Mouse (Mus musculus) activated CD4-positive, CD25-positive, alpha-beta regulatory T cell, adult 9 weeks (primary cell): ENCODE results near the gene Kdm1a. TPM values are rescaled to one million over a fixed set of nuclear protein-coding genes. Genes with fewer than 3 reads are reported as not detected.

Experiments used
- polyA plus RNA-seq: library from polyadenylated mRNA; unstranded; fragments of 100-300 nt; shearing (Covaris generic); gene quantifications from one replicate; pipeline ENCODE4 v1.2.1, GENCODE M21; 2017

The Kdm1a gene
- 7.2 TPM for polyA plus RNA-seq

GRCm38 (mm10) chr4:136602568-136602967 is at the start of gene Kdm1a:
TSS of gene Kdm1a (minus strand) at chr4:136602723.

GRCm38 (mm10) chr4:136622388-136622787 is 19.9 kb upstream of the Kdm1a start, which contains the start of gene Lactbl1:
TSS of gene Lactbl1 (plus strand) at chr4:136622621.

GRCm38 (mm10) chr4:136610387-136610856 is 7.9 kb upstream of the Kdm1a start, which contains the start of gene Tex46:
TSS of gene Tex46 (plus strand) at chr4:136610437.

Other genes with a start within 250 kb of the Kdm1a start
- gene Htr1d, start 179.2 kb downstream of the Kdm1a start, polyA plus RNA-seq = not detected
- gene 6030445D17Rik, start 140.5 kb downstream of the Kdm1a start, polyA plus RNA-seq = not detected
- 9.9 TPM for gene Luzp1, start 133.0 kb downstream of the Kdm1a start, polyA plus RNA-seq
- gene Tex46, start 7.7 kb upstream of the Kdm1a start, polyA plus RNA-seq = not detected
- 0.09 TPM for gene Lactbl1, start 19.9 kb upstream of the Kdm1a start, polyA plus RNA-seq
- gene Ephb2, start 233.3 kb upstream of the Kdm1a start, polyA plus RNA-seq = not detected